Mouse (Mus musculus) cerebellum, postnatal 25 days (tissue): ENCODE measurements around the gene Hipk3.
A peak's percentile ranks its signal among the peaks of the same experiment; 100 is the strongest.

Experiments
- DNase-seq, 2 experiments: peaks; one replicate each; pipeline ENCODE4 v3.0.0; 2021; ENCODE audit warnings: mixed read lengths in 2 of 2

The Hipk3 gene

GRCm38 (mm10) chr2:104470536-104470935 is 23.7 kb downstream of the Hipk3 start:
- DNase-seq: no peak

- DNase-seq: no peak
Measured at GRCm38 (mm10) chr2:104468419-104468818, 25.8 kb downstream of the Hipk3 start.

GRCm38 (mm10) chr2:104466908-104467616 is 27.2 kb downstream of the Hipk3 start:
- DNase-seq: peak in 1 of 2 experiments; percentile 30

- DNase-seq: no peak
Measured at GRCm38 (mm10) chr2:104465639-104466430, 28.4 kb downstream of the Hipk3 start.

GRCm38 (mm10) chr2:104460021-104460420 is 34.2 kb downstream of the Hipk3 start:
- no peak for DNase-seq

- no peak for DNase-seq
Measured at GRCm38 (mm10) chr2:104458569-104459332, 35.5 kb downstream of the Hipk3 start.

GRCm38 (mm10) chr2:104457106-104457505 is 37.1 kb downstream of the Hipk3 start:
- DNase-seq: no peak

GRCm38 (mm10) chr2:104450685-104451084 is 43.6 kb downstream of the Hipk3 start:
- no peak for DNase-seq

GRCm38 (mm10) chr2:104449191-104449590 is 45.1 kb downstream of the Hipk3 start:
- no peak for DNase-seq

GRCm38 (mm10) chr2:104448201-104448600 is 46.0 kb downstream of the Hipk3 start:
- DNase-seq: no peak

GRCm38 (mm10) chr2:104446016-104446415 is 48.2 kb downstream of the Hipk3 start:
- no peak for DNase-seq

- DNase-seq: peak; percentile 63 to 73
Measured at GRCm38 (mm10) chr2:104444776-104445175, 49.5 kb downstream of the Hipk3 start.

- no peak for DNase-seq
Measured at GRCm38 (mm10) chr2:104442341-104442740, 51.9 kb downstream of the Hipk3 start.

- no peak for DNase-seq
Measured at GRCm38 (mm10) chr2:104436226-104436625, 58.0 kb downstream of the Hipk3 start.

- no peak for DNase-seq
Measured at GRCm38 (mm10) chr2:104431067-104431466, 63.2 kb downstream of the Hipk3 start.

GRCm38 (mm10) chr2:104430566-104430965 is 63.7 kb downstream of the Hipk3 start:
- peak; percentile 36 to 68 for DNase-seq

- peak; percentile 56 to 64 for DNase-seq
Measured at GRCm38 (mm10) chr2:104426112-104426511, 68.1 kb downstream of the Hipk3 start.

- DNase-seq: no peak
Measured at GRCm38 (mm10) chr2:104422230-104422629, 72.0 kb downstream of the Hipk3 start.

- no peak for DNase-seq
Measured at GRCm38 (mm10) chr2:104420805-104421204, 73.4 kb downstream of the Hipk3 start.

GRCm38 (mm10) chr2:104419999-104420398 is 74.2 kb downstream of the Hipk3 start:
- no peak for DNase-seq

GRCm38 (mm10) chr2:104419411-104419810 is 74.8 kb downstream of the Hipk3 start:
- DNase-seq: no peak

- DNase-seq: no peak
Measured at GRCm38 (mm10) chr2:104413011-104413410, 81.2 kb downstream of the Hipk3 start.

GRCm38 (mm10) chr2:104412496-104412895 is 81.8 kb downstream of the Hipk3 start:
- DNase-seq: no peak
